Mouse (Mus musculus) spleen, postnatal 14 days (tissue): Measurements from ENCODE around the gene Ptprm.

Experiments
- DNase-seq, 2 experiments: peaks; one replicate each; pipeline ENCODE4 v3.0.0; 2021 to 2022; ENCODE audit warnings: low spot score in 2 of 2

Gene Ptprm

GRCm38 (mm10) chr17:67287501-67287900, 66.8 kb downstream of the Ptprm start:
- DNase-seq = no peak

GRCm38 (mm10) chr17:67281640-67282170, 72.6 kb downstream of the Ptprm start:
- no peak for DNase-seq

DNA sequence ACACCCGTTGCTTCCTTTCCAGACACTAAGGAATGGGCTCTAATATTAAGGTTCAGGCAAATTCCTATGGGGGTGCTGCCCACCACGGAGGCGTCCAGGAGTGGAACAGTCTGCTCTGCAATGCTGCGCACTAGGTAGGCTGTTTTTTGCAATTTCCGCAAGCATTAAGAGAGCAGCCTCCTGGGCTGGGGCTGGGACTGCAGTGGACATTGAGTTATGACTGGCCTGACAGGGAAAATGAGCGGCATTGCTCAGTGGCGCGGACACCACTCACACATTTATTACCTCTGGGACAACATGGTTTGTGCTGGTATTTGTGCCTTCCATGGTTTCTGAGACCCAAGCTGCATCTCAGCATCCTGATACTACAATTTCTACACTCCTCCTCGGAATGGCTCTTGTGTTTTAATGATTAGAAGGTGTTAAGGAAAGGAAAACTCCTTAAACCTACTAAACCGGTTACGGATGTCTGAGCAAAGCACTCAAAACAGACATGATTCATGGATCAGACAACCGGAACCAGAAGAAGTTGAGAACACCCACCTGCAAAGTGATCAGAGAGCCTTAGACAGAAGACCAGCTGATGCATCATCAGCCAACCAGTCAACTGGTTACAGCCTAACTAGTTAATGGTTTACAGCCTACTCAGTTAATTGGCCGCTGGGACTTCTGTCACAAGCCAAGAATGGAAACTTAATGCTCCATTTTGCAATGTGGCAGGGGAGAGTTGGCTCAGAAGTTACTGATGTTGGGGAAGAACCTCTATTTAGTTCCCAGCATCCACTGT, 76.9 kb downstream of the Ptprm start:
- DNase-seq = no peak

DNA sequence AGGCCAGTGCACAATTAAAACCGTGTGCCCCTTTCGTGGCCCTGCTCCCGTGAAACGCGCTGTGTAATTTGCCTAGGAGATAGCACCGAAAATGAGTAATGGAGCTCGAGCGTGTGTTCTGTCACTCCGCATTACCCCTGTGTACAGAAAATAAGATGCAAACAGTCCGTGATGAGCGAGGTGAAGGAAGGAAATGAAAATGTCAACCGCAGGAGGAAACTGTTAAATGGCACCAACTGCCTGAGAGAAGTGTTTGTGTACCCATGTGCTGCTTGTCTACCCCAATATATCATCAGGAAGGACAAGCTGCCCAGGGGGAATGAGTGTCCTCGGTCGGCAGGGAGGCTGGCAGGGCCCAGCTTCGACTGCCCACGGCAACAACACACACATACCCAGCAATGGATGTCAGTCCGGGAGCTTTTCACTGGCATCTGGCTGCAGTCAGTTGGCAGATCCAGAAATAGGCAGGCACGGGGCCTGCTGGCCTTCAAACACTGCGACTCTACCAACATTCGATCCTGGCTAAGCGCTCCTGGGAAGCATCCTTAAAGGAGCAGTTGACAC, 79.6 kb downstream of the Ptprm start:
- no peak for DNase-seq

DNA sequence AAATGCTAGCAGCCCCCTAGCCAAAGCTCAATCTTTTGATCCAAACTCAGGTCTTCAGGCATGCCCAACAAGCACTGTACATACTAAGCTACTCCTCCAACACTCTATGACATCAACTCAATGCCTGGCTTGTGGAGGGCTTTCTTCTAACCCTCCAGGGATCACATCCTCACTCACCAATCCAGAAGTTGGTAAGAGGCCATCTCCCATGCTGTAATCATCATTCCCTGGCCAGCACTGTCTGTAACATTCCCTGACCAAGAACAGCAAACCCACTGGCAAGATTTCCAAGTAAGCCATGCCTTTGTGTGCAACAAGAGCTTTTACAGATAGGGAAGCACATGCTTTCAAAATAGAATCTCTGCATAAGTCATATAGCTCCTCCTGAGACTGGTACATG, 81.3 kb downstream of the Ptprm start:
- no peak for DNase-seq

- no peak for DNase-seq
Measured at GRCm38 (mm10) chr17:67268475-67269080, 85.7 kb downstream of the Ptprm start.

DNA sequence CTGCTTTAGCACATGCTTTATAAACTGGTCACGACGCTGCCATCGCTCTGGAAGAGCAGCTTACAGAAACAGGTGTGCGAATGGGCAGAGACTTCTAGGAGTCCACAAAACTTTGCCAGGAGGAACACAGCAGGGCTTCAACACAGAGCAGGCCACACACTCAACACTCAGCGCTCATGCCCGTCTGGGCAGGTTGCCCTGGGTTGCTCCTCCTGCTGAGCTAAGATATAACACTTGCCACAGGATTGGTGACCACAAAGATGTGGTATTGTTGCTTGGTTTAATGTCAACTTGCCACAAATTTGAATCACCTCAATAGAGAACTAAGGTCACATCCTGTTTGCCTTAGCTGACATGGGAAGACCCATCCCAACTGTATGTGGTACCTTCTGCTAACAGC, 88.0 kb downstream of the Ptprm start:
- DNase-seq = no peak

DNA sequence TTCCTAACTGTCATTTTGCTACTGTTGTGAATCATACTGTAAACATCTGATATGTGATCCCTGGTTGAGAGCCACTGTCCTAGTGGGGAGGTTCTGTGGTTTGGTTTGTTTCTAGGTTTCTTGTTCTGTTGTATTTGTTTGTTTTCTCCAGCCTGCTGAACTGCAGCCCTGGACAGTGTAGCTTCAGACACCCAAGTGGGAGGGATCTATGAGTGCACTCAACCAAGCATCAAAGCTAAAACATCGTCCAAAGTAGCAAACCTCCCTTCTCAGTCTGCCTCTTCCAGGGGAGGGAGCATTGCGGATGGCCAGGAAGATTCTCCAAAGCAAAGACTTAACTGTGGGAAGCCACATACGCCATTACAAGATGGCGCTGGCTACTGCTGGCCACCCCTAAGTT, 88.7 kb downstream of the Ptprm start:
- no peak for DNase-seq

DNA sequence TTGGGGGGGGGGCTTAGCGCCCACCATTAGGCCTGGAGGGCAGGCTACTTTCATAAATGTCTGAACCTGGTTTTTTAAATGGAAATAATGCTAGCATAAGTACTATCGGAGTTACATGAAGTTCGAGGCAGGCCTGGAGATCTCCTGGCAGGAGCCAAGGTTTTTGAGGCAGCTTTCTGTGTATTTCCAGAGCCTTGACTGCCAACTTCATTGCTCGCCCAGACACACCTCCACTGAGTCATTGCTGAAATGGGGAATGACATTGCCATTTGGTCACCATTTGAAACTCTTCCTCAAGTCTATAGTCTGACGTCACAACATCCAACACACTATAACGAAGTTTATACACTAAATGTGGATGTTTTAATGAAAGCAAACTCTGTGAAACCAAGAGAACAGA, 89.5 kb downstream of the Ptprm start:
- DNase-seq = no peak

DNA sequence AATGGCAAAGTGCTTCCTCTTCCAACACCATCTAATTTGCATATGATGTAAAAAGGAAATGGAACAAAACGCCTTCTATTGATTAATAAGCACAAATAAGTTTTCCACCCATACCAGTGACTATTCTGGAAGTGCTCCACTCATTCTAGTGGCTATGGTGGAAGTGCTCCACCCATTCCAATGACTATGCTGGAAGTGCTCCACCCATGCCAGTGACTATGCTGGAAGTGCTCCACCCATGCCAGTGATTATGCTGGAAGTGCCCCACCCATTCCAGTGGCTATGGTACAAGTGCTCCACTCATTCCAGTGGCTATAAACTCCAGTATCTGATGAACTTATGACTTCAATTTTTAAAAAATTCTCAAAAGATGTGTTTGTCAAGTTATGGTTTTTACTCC, 91.2 kb downstream of the Ptprm start:
- DNase-seq = no peak

GRCm38 (mm10) chr17:67260016-67260415, 94.2 kb downstream of the Ptprm start:
- DNase-seq = no peak

DNA sequence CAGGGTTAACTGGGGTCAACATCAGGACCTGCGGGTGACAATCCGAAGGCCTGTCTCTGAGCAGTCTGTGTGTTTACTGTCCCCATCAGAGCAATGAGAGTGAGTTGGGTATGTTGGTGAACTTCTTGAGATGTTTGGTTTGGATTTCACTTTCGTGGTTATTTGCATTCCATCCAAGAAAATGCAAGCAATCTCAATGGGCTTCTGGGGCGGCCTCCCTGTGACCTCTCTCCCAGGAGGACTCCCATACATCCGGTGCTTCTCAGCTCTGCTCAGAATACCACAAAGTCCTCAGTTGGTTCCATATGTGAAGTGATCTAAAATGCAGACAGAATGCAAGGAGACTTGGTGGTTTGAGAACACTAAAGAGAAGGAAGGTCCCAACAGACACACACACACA, 96.5 kb downstream of the Ptprm start:
- DNase-seq = no peak

DNA sequence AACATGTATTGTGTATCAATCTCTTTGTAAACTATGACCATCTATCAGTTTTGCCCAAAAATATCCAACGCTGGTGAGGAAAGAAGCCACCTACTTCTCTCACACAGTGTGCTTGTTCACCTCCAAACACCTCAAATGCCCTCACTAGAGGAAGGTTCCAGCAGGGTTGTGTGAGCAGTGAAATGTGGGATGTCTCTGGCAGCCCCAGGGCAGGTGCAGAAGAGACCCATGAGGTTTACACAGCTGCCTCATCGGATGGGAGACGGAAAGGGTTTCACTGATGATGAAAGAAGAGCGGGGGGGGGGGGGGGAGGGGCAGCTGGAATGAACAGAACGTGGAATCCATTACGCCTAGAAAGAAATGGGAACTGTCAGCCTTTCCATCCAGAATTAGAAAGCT, 98.1 kb downstream of the Ptprm start:
- no peak for DNase-seq

- DNase-seq = no peak
Measured at GRCm38 (mm10) chr17:67253445-67253844, 100.8 kb downstream of the Ptprm start.

- DNase-seq = no peak
Measured at GRCm38 (mm10) chr17:67252992-67253391, 101.3 kb downstream of the Ptprm start.

GRCm38 (mm10) chr17:67245273-67245875, 108.9 kb downstream of the Ptprm start:
- DNase-seq = no peak

GRCm38 (mm10) chr17:67242774-67243495, 111.3 kb downstream of the Ptprm start:
- DNase-seq = no peak

DNA sequence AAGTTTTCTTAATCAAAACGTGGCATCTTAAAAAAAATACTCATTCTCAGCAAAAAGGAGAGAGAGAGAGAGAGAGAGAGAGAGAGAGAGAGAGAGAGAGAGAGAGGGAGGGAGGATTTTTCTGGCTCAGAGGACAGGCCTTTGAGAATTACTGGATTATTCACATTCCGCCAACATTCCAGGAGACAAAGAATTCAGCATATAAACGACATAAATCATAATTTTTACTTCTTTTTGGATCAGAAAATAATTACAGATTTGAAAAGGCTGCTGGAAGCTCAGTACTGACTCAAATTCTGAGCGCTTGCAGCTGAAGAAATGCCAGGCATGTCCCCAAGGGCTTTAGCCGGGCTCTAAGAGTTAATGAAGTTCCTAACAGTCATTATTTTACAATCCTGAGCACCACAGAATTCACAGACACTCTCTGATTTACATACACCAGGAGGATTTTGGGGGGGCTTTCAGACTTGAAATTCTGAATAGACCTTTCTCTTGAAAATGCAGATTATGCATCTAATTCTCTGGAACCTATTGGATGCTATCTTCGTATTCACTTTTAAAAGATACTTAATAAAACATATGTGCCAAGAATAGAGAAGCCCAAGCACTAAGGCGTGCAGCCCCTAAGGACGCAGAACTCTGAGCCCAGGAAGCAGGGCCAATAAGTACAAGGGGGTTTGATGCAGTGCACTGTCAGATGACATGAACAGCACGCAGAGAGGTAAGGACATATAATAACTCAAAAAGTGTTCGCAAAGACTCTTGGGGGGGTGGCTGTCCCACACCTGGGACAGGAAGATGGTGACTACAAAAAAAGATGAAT, 112.1 kb downstream of the Ptprm start:
- DNase-seq = no peak

- no peak for DNase-seq
Measured at GRCm38 (mm10) chr17:67238866-67239265, 115.4 kb downstream of the Ptprm start.

GRCm38 (mm10) chr17:67237407-67237806, 116.8 kb downstream of the Ptprm start:
- DNase-seq = no peak

DNA sequence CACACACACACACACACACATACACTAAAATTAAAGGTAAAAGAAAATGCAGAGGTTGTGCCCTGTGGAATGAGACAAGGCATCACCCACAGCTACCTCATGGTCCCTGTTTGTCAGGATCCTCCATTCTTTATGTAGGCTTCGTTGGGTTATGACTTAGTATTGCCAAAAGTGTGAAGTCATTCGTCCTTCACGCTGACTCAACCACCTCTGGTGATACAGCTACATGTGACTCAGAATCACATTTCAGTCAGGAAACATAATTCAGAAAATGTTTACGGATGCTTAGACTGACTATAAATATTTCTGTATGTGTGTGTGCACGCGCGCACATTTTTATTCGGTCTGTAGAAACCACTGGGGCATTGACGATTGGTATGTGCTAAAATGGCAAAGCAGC, 121.2 kb downstream of the Ptprm start:
- no peak for DNase-seq
